Mouse (Mus musculus): ENCODE data around the gene Rbm15b. TPM values are rescaled to one million over a fixed set of nuclear protein-coding genes. Genes with fewer than 3 reads are reported as not detected.

The Rbm15b gene
- 5.1 and 5.2 TPM in 2 replicates for polyA plus RNA-seq (2015; fragmentation: Nextera tagmentation; extraction: Ambion mirVana)

- peaks cover 32% of the 10 kb centered on the region for H3K36me3 ChIP-seq (ENCODE audit: control insufficient read depth, insufficient read depth, low read length)
- H3K4me1 ChIP-seq (replicated peaks; ENCODE audit: control insufficient read depth, insufficient read depth, low read length) = peaks cover 57% of the 10 kb centered on the region
- peak; percentile 82 for ATAC-seq (ENCODE audit: low read depth)
- peak within 1 kb of the TSS; percentile 80 for H3K27ac ChIP-seq (ENCODE audit: low read length)
- H3K9me3 ChIP-seq (ENCODE audit: control insufficient read depth, low read length) = no peaks in the 10 kb centered on the region
- peak within 1 kb of the TSS; percentile 86 for H3K4me3 ChIP-seq (ENCODE audit: low read length)
- no peaks in the 10 kb centered on the region for H3K27me3 ChIP-seq (ENCODE audit: control insufficient read depth, insufficient read depth, low read depth, low read length)
- peak within 1 kb of the TSS; percentile 99 for H3K4me2 ChIP-seq (ENCODE audit: low read depth, low read length)
- 4% methylated on average over 50 of the region's 101 CpGs for WGBS
- H3K9ac ChIP-seq (ENCODE audit: low read length) = peak within 1 kb of the TSS; percentile 96
These were observed at the start of gene Rbm15b for GRCm38 (mm10) chr9:106886828-106887702. Gene Rbm15b (minus strand): TSS chr9:106887428.

DNA sequence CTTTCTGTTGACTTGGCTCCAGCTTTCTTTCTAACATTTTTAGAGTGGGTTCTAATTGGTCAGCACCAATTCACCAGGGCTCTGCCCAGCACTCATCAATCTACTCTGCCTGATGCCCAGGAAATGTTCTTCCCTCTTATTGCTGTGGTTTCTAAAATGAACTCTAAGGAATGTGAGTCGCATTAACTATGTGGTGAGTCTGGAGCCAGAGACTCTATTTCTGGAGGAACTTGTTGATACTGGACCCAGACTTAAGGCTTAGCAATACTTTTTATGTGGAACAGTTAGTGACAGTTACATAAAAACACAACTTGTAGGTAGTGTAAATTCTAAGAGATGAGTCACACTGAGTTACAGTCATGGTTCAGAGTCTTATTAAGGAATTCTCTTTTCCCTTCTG, 47.8 kb upstream of the Rbm15b start:
- no peak for ATAC-seq (ENCODE audit: low read depth)
- Histone ChIP-seq H3K27ac (ENCODE audit: low read length) (no peak overlapping the region), H3K27me3 (ENCODE audit: control insufficient read depth, insufficient read depth, low read depth, low read length) (no peaks in the 10 kb centered on the region), H3K36me3 (ENCODE audit: control insufficient read depth, insufficient read depth, low read length) (no peaks in the 10 kb centered on the region), H3K4me1 (replicated peaks; ENCODE audit: control insufficient read depth, insufficient read depth, low read length) (no peaks in the 10 kb centered on the region), H3K4me2 (ENCODE audit: low read depth, low read length) (no peak overlapping the region), H3K9ac (ENCODE audit: low read length) (no peak overlapping the region), H3K9me3 (ENCODE audit: control insufficient read depth, low read length) (no peaks in the 10 kb centered on the region), H3K4me3 (ENCODE audit: low read length) (no peak overlapping the region)
- WGBS = 75% methylated on average over 1 of the region's 1 CpGs

GRCm38 (mm10) chr9:106914878-106915277, 27.6 kb upstream of the Rbm15b start:
- Histone ChIP-seq H3K9ac (ENCODE audit: low read length) (no peak overlapping the region), H3K27ac (ENCODE audit: low read length) (no peak overlapping the region), H3K4me3 (ENCODE audit: low read length) (no peak overlapping the region), H3K36me3 (ENCODE audit: control insufficient read depth, insufficient read depth, low read length) (no peaks in the 10 kb centered on the region), H3K4me1 (replicated peaks; ENCODE audit: control insufficient read depth, insufficient read depth, low read length) (no peaks in the 10 kb centered on the region), H3K4me2 (ENCODE audit: low read depth, low read length) (no peak overlapping the region), H3K9me3 (ENCODE audit: control insufficient read depth, low read length) (no peaks in the 10 kb centered on the region), H3K27me3 (ENCODE audit: control insufficient read depth, insufficient read depth, low read depth, low read length) (no peaks in the 10 kb centered on the region)
- WGBS = 81% methylated on average over 6 of the region's 6 CpGs
- ATAC-seq (ENCODE audit: low read depth) = no peak

DNA sequence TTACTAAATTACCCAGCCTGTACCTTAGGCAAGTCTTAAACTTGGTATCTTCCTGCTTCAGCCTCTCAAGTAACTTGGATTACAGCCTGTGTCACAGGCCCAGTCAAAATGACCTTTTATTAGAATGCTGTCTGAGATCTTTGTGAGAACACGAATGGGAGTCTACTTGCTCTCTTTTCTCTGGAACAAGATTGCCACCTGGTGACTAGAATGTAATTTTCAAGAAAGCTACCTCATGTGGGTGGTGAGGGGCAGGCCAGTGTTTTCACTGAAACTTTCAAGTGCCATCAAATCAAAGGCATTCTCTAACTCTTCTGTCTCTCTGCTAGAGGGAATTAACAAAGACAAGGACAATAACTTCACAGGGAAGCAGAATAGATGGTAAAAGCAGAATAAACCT, 26.5 kb upstream of the Rbm15b start:
- H3K4me1 ChIP-seq (replicated peaks; ENCODE audit: control insufficient read depth, insufficient read depth, low read length) = peaks cover 3% of the 10 kb centered on the region; the same call in 1 of the 2 replicates
- no peak for ATAC-seq (ENCODE audit: low read depth)
- H3K4me2 ChIP-seq (ENCODE audit: low read depth, low read length) = no peak overlapping the region
- H3K9ac ChIP-seq (ENCODE audit: low read length) = no peak overlapping the region
- H3K27me3 ChIP-seq (ENCODE audit: control insufficient read depth, insufficient read depth, low read depth, low read length) = no peaks in the 10 kb centered on the region
- H3K9me3 ChIP-seq (ENCODE audit: control insufficient read depth, low read length) = no peaks in the 10 kb centered on the region
- H3K4me3 ChIP-seq (ENCODE audit: low read length) = no peak overlapping the region
- 5% methylated on average over 1 of the region's 1 CpGs for WGBS
- no peak overlapping the region for H3K27ac ChIP-seq (ENCODE audit: low read length)
- H3K36me3 ChIP-seq (ENCODE audit: control insufficient read depth, insufficient read depth, low read length) = no peaks in the 10 kb centered on the region

- Histone ChIP-seq H3K9me3 (ENCODE audit: control insufficient read depth, low read length) (no peaks in the 10 kb centered on the region), H3K4me1 (replicated peaks; ENCODE audit: control insufficient read depth, insufficient read depth, low read length) (peaks cover 5% of the 10 kb centered on the region; the same call in 1 of the 2 replicates), H3K36me3 (ENCODE audit: control insufficient read depth, insufficient read depth, low read length) (no peaks in the 10 kb centered on the region), H3K4me3 (ENCODE audit: low read length) (no peak overlapping the region), H3K27ac (ENCODE audit: low read length) (no peak overlapping the region), H3K4me2 (ENCODE audit: low read depth, low read length) (no peak overlapping the region), H3K9ac (ENCODE audit: low read length) (no peak overlapping the region), H3K27me3 (ENCODE audit: control insufficient read depth, insufficient read depth, low read depth, low read length) (no peaks in the 10 kb centered on the region)
- peak; percentile 88 for ATAC-seq (ENCODE audit: low read depth)
- 48% methylated on average over 1 of the region's 1 CpGs for WGBS
These were observed 24.4 kb upstream of the Rbm15b start for GRCm38 (mm10) chr9:106911624-106912023.

DNA sequence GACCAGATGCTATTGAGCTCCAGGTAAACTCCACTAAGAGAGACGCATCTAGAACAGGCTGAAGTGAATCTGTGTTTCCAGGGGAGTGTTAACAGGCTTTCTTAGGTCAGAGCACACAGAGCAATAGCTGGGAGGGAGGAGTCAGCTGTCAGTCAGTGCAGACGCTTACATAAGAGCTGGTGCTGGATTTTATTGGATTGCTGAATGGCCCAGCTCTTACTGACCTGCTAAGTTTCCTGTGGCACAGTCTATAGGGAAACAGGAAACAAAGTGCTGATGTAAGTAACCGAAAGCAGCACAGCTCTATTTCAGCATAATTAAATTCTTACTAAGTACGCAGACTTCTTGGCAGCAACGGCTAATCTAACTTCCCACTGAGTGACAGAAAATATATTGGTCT, 21.5 kb upstream of the Rbm15b start:
- Histone ChIP-seq H3K27me3 (ENCODE audit: control insufficient read depth, insufficient read depth, low read depth, low read length) (no peaks in the 10 kb centered on the region), H3K36me3 (ENCODE audit: control insufficient read depth, insufficient read depth, low read length) (no peaks in the 10 kb centered on the region), H3K27ac (ENCODE audit: low read length) (no peak overlapping the region), H3K4me3 (ENCODE audit: low read length) (no peak overlapping the region), H3K9ac (ENCODE audit: low read length) (no peak overlapping the region), H3K4me2 (ENCODE audit: low read depth, low read length) (no peak overlapping the region), H3K4me1 (replicated peaks; ENCODE audit: control insufficient read depth, insufficient read depth, low read length) (peaks cover 5% of the 10 kb centered on the region; the same call in 1 of the 2 replicates), H3K9me3 (ENCODE audit: control insufficient read depth, low read length) (no peaks in the 10 kb centered on the region)
- WGBS = 30% methylated on average over 5 of the region's 5 CpGs
- ATAC-seq (ENCODE audit: low read depth) = peak; percentile 38; the same call in 1 of the 2 replicates

GRCm38 (mm10) chr9:106908174-106908573, 20.9 kb upstream of the Rbm15b start:
- no peaks in the 10 kb centered on the region for H3K27me3 ChIP-seq (ENCODE audit: control insufficient read depth, insufficient read depth, low read depth, low read length)
- H3K27ac ChIP-seq (ENCODE audit: low read length) = no peak overlapping the region
- H3K36me3 ChIP-seq (ENCODE audit: control insufficient read depth, insufficient read depth, low read length) = no peaks in the 10 kb centered on the region
- peaks cover 5% of the 10 kb centered on the region; the same call in 1 of the 2 replicates for H3K4me1 ChIP-seq (replicated peaks; ENCODE audit: control insufficient read depth, insufficient read depth, low read length)
- no peak overlapping the region for H3K4me2 ChIP-seq (ENCODE audit: low read depth, low read length)
- 69% methylated on average over 3 of the region's 3 CpGs for WGBS
- no peak for ATAC-seq (ENCODE audit: low read depth)
- H3K9ac ChIP-seq (ENCODE audit: low read length) = no peak overlapping the region
- H3K9me3 ChIP-seq (ENCODE audit: control insufficient read depth, low read length) = no peaks in the 10 kb centered on the region
- H3K4me3 ChIP-seq (ENCODE audit: low read length) = no peak overlapping the region

GRCm38 (mm10) chr9:106906597-106906996, 19.4 kb upstream of the Rbm15b start:
- no peak overlapping the region for H3K4me2 ChIP-seq (ENCODE audit: low read depth, low read length)
- H3K27me3 ChIP-seq (ENCODE audit: control insufficient read depth, insufficient read depth, low read depth, low read length) = no peaks in the 10 kb centered on the region
- H3K27ac ChIP-seq (ENCODE audit: low read length) = no peak overlapping the region
- H3K9me3 ChIP-seq (ENCODE audit: control insufficient read depth, low read length) = no peaks in the 10 kb centered on the region
- ATAC-seq (ENCODE audit: low read depth) = no peak
- WGBS = 79% methylated on average over 8 of the region's 8 CpGs
- peaks cover 5% of the 10 kb centered on the region; the same call in 1 of the 2 replicates for H3K4me1 ChIP-seq (replicated peaks; ENCODE audit: control insufficient read depth, insufficient read depth, low read length)
- no peaks in the 10 kb centered on the region for H3K36me3 ChIP-seq (ENCODE audit: control insufficient read depth, insufficient read depth, low read length)
- no peak overlapping the region for H3K4me3 ChIP-seq (ENCODE audit: low read length)
- no peak overlapping the region for H3K9ac ChIP-seq (ENCODE audit: low read length)

- Histone ChIP-seq H3K9ac (ENCODE audit: low read length) (no peak overlapping the region), H3K9me3 (ENCODE audit: control insufficient read depth, low read length) (no peaks in the 10 kb centered on the region), H3K4me2 (ENCODE audit: low read depth, low read length) (no peak overlapping the region), H3K4me1 (replicated peaks; ENCODE audit: control insufficient read depth, insufficient read depth, low read length) (peaks cover 2% of the 10 kb centered on the region; the same call in 1 of the 2 replicates), H3K36me3 (ENCODE audit: control insufficient read depth, insufficient read depth, low read length) (no peaks in the 10 kb centered on the region), H3K27ac (ENCODE audit: low read length) (no peak overlapping the region), H3K27me3 (ENCODE audit: control insufficient read depth, insufficient read depth, low read depth, low read length) (no peaks in the 10 kb centered on the region), H3K4me3 (ENCODE audit: low read length) (no peak overlapping the region)
- peak; percentile 47; the same call in 1 of the 2 replicates for ATAC-seq (ENCODE audit: low read depth)
- WGBS = 3% methylated on average over 1 of the region's 1 CpGs
These were observed 16.5 kb upstream of the Rbm15b start for GRCm38 (mm10) chr9:106903791-106904134.

All from lung, embryonic 16.5 days (tissue).